Mouse (Mus musculus) hindbrain, embryonic 10.5 days (tissue): ENCODE results near the gene Mark4. TPM values are rescaled to one million over a fixed set of nuclear protein-coding genes. Genes with fewer than 3 reads are reported as not detected.
A peak's percentile ranks its signal among the peaks of the same experiment; 100 is the strongest.

Experiments used
- DNase-seq: peaks from one replicate; pipeline ENCODE4 v3.0.0-alpha.2; 2017; ENCODE audit warnings: low spot score
- H3K27ac ChIP-seq: fragments of 300-500 bp; sonication (generic); 2 replicates; pipeline ENCODE4 v1.5.1; 2016; ENCODE audit warnings: mild to moderate bottlenecking, moderate library complexity
- H3K27me3 ChIP-seq: fragments of 300-500 bp; sonication (generic); 2 replicates; pipeline ENCODE4 v1.6.1; 2016; ENCODE audit warnings: mild to moderate bottlenecking; ENCODE audit not compliant: poor library complexity, insufficient read depth, severe bottlenecking
- H3K36me3 ChIP-seq: fragments of 300-500 bp; sonication (generic); 2 replicates; pipeline ENCODE4 v1.6.1; 2016; ENCODE audit warnings: mild to moderate bottlenecking, moderate library complexity
- H3K4me1 ChIP-seq: fragments of 300-500 bp; sonication (generic); replicated peaks from 2 replicates; pipeline ENCODE4 v1.6.1; 2016; ENCODE audit warnings: mild to moderate bottlenecking
- H3K4me3 ChIP-seq: fragments of 300-500 bp; sonication (generic); 2 replicates; pipeline ENCODE4 v1.5.1; 2016; ENCODE audit warnings: mild to moderate bottlenecking, moderate library complexity
- H3K9me3 ChIP-seq: fragments of 300-500 bp; sonication (generic); 2 replicates; pipeline ENCODE4 v1.6.1; 2016; ENCODE audit warnings: mild to moderate bottlenecking, moderate library complexity
- WGBS: fragments of 180-500 bp; shearing (Covaris S2); methylation state at CpG from one replicate; pipeline ENCODE4 v1.1.7; 2016; 5-methylcytosine and 5-hydroxymethylcytosine counted together
- polyA plus RNA-seq: library from polyadenylated mRNA; unstranded; fragments of >200 nt; fragmentation: Nextera tagmentation; extraction: Ambion mirVana; gene quantifications from 2 replicates; pipeline ENCODE4 v1.2.1, GENCODE M21; 2016

The Mark4 gene
- polyA plus RNA-seq, 1 experiment from 2014 or later = 13.6 TPM

- Histone ChIP-seq H3K27ac (no peak overlapping the region), H3K4me1 (no peaks in the 10 kb centered on the region), H3K36me3 (peaks cover 90% of the 10 kb centered on the region), H3K27me3 (no peaks in the 10 kb centered on the region), H3K9me3 (peaks cover 11% of the 10 kb centered on the region; the same call in 1 of the 2 replicates), H3K4me3 (no peak overlapping the region)
- WGBS = 90% methylated on average over 12 of the region's 12 CpGs
- DNase-seq = no peak
Observed at GRCm38 (mm10) chr7:19449165-19449564, 9.5 kb downstream of the Mark4 start.

- WGBS = 93% methylated on average over 16 of the region's 16 CpGs
- Histone ChIP-seq H3K4me3 (no peak overlapping the region), H3K27me3 (no peaks in the 10 kb centered on the region), H3K36me3 (peaks cover 96% of the 10 kb centered on the region), H3K27ac (no peak overlapping the region), H3K4me1 (no peaks in the 10 kb centered on the region), H3K9me3 (peaks cover 11% of the 10 kb centered on the region; the same call in 1 of the 2 replicates)
- DNase-seq = no peak
Observed at GRCm38 (mm10) chr7:19447689-19448088, 10.9 kb downstream of the Mark4 start.

GRCm38 (mm10) chr7:19444801-19445200 lies 13.8 kb downstream of the Mark4 start:
- Histone ChIP-seq H3K27me3 (no peaks in the 10 kb centered on the region), H3K4me3 (no peak overlapping the region), H3K36me3 (peaks cover 97% of the 10 kb centered on the region), H3K4me1 (no peaks in the 10 kb centered on the region), H3K27ac (no peak overlapping the region), H3K9me3 (no peaks in the 10 kb centered on the region)
- WGBS = 85% methylated on average over 12 of the region's 12 CpGs
- no peak for DNase-seq

- WGBS = 42% methylated on average over 3 of the region's 3 CpGs
- Histone ChIP-seq H3K4me3 (no peak overlapping the region), H3K36me3 (peaks cover 93% of the 10 kb centered on the region), H3K27me3 (no peaks in the 10 kb centered on the region), H3K4me1 (no peaks in the 10 kb centered on the region), H3K27ac (no peak overlapping the region), H3K9me3 (no peaks in the 10 kb centered on the region)
- DNase-seq = peak; percentile 81
Observed at GRCm38 (mm10) chr7:19443344-19443743, 15.3 kb downstream of the Mark4 start.

GRCm38 (mm10) chr7:19441448-19442091 lies 17.1 kb downstream of the Mark4 start:
- H3K9me3 ChIP-seq = no peaks in the 10 kb centered on the region
- no peak overlapping the region for H3K27ac ChIP-seq
- no peaks in the 10 kb centered on the region for H3K27me3 ChIP-seq
- no peak for DNase-seq
- peaks cover 93% of the 10 kb centered on the region for H3K36me3 ChIP-seq
- H3K4me1 ChIP-seq = no peaks in the 10 kb centered on the region
- WGBS = 90% methylated on average over 9 of the region's 9 CpGs
- H3K4me3 ChIP-seq = no peak overlapping the region

GRCm38 (mm10) chr7:19437048-19437447 lies 21.6 kb downstream of the Mark4 start:
- Histone ChIP-seq H3K4me1 (no peaks in the 10 kb centered on the region), H3K4me3 (no peak overlapping the region), H3K9me3 (peaks cover 13% of the 10 kb centered on the region; the same call in 1 of the 2 replicates), H3K36me3 (peaks cover 97% of the 10 kb centered on the region), H3K27me3 (no peaks in the 10 kb centered on the region), H3K27ac (no peak overlapping the region)
- no peak for DNase-seq
- 84% methylated on average over 9 of the region's 9 CpGs for WGBS

GRCm38 (mm10) chr7:19436276-19436675 lies 22.3 kb downstream of the Mark4 start:
- Histone ChIP-seq H3K36me3 (peaks cover 97% of the 10 kb centered on the region), H3K27me3 (no peaks in the 10 kb centered on the region), H3K4me3 (no peak overlapping the region), H3K4me1 (no peaks in the 10 kb centered on the region), H3K27ac (no peak overlapping the region), H3K9me3 (peaks cover 13% of the 10 kb centered on the region; the same call in 1 of the 2 replicates)
- 98% methylated on average over 2 of the region's 2 CpGs for WGBS
- DNase-seq = no peak

GRCm38 (mm10) chr7:19432475-19432874 lies 26.1 kb downstream of the Mark4 start:
- 91% methylated on average over 2 of the region's 2 CpGs for WGBS
- Histone ChIP-seq H3K4me3 (no peak overlapping the region), H3K4me1 (peaks cover 4% of the 10 kb centered on the region; the same call in 1 of the 2 replicates), H3K27me3 (no peaks in the 10 kb centered on the region), H3K9me3 (peaks cover 13% of the 10 kb centered on the region; the same call in 1 of the 2 replicates), H3K27ac (no peak overlapping the region), H3K36me3 (peaks cover 100% of the 10 kb centered on the region)
- no peak for DNase-seq

- Histone ChIP-seq H3K27ac (no peak overlapping the region), H3K4me1 (peaks cover 4% of the 10 kb centered on the region; the same call in 1 of the 2 replicates), H3K9me3 (peaks cover 13% of the 10 kb centered on the region; the same call in 1 of the 2 replicates), H3K4me3 (no peak overlapping the region), H3K27me3 (no peaks in the 10 kb centered on the region), H3K36me3 (peaks cover 100% of the 10 kb centered on the region)
- 95% methylated on average over 6 of the region's 6 CpGs for WGBS
- no peak for DNase-seq
Observed at GRCm38 (mm10) chr7:19430402-19430801, 28.2 kb downstream of the Mark4 start.

GRCm38 (mm10) chr7:19429726-19430125 lies 28.9 kb downstream of the Mark4 start:
- H3K4me3 ChIP-seq = no peak overlapping the region
- DNase-seq = no peak
- peaks cover 13% of the 10 kb centered on the region; the same call in 1 of the 2 replicates for H3K9me3 ChIP-seq
- H3K4me1 ChIP-seq = peaks cover 4% of the 10 kb centered on the region; the same call in 1 of the 2 replicates
- H3K27me3 ChIP-seq = peaks cover 2% of the 10 kb centered on the region; the same call in 1 of the 2 replicates
- peaks cover 100% of the 10 kb centered on the region for H3K36me3 ChIP-seq
- H3K27ac ChIP-seq = no peak overlapping the region
- 70% methylated on average over 8 of the region's 8 CpGs for WGBS

GRCm38 (mm10) chr7:19427999-19428650 lies 30.5 kb downstream of the Mark4 start:
- WGBS = 69% methylated on average over 15 of the region's 15 CpGs
- no peak overlapping the region for H3K27ac ChIP-seq
- H3K4me3 ChIP-seq = no peak overlapping the region
- H3K4me1 ChIP-seq = peaks cover 4% of the 10 kb centered on the region; the same call in 1 of the 2 replicates
- H3K36me3 ChIP-seq = peaks cover 86% of the 10 kb centered on the region
- no peak for DNase-seq
- peaks cover 5% of the 10 kb centered on the region for H3K27me3 ChIP-seq
- H3K9me3 ChIP-seq = peaks cover 9% of the 10 kb centered on the region; the same call in 1 of the 2 replicates

GRCm38 (mm10) chr7:19426888-19427287 lies 31.7 kb downstream of the Mark4 start:
- H3K9me3 ChIP-seq = no peaks in the 10 kb centered on the region
- no peak for DNase-seq
- 90% methylated on average over 6 of the region's 6 CpGs for WGBS
- H3K4me3 ChIP-seq = no peak overlapping the region
- peaks cover 73% of the 10 kb centered on the region for H3K36me3 ChIP-seq
- H3K27ac ChIP-seq = no peak overlapping the region
- H3K4me1 ChIP-seq = peaks cover 4% of the 10 kb centered on the region; the same call in 1 of the 2 replicates
- peaks cover 18% of the 10 kb centered on the region for H3K27me3 ChIP-seq

- H3K27ac ChIP-seq = no peak overlapping the region
- H3K4me1 ChIP-seq = peaks cover 6% of the 10 kb centered on the region
- DNase-seq = no peak
- H3K36me3 ChIP-seq = peaks cover 68% of the 10 kb centered on the region
- H3K4me3 ChIP-seq = no peak overlapping the region
- WGBS = 79% methylated on average over 6 of the region's 6 CpGs
- H3K9me3 ChIP-seq = no peaks in the 10 kb centered on the region
- peaks cover 22% of the 10 kb centered on the region for H3K27me3 ChIP-seq
Observed at GRCm38 (mm10) chr7:19426349-19426748, 32.3 kb downstream of the Mark4 start.
